Mouse (Mus musculus) fat pad, adult 2 months (tissue): ENCODE results near the gene Cwh43.

Experiments used
- DNase-seq: peaks from one replicate; pipeline ENCODE4 v3.0.0-alpha.2; 2011; ENCODE audit warnings: low read depth, low spot score; ENCODE audit errors: extremely low read depth

The Cwh43 gene

GRCm38 (mm10) chr5:73405981-73406722 lies at the start of gene Cwh43:
TSS of gene Cwh43 (plus strand) at chr5:73406075.
- no peak for DNase-seq

GRCm38 (mm10) chr5:73359134-73359751 lies 46.6 kb upstream of the Cwh43 start:
- no peak for DNase-seq

GRCm38 (mm10) chr5:73359752-73360141 lies 46.1 kb upstream of the Cwh43 start:
- DNase-seq: no peak

GRCm38 (mm10) chr5:73360240-73360639 lies 45.6 kb upstream of the Cwh43 start:
- DNase-seq: no peak

- DNase-seq: no peak
These were observed 43.5 kb upstream of the Cwh43 start for GRCm38 (mm10) chr5:73362338-73362737.

GRCm38 (mm10) chr5:73362791-73363190 lies 43.1 kb upstream of the Cwh43 start:
- DNase-seq: no peak

- no peak for DNase-seq
These were observed 41.6 kb upstream of the Cwh43 start for GRCm38 (mm10) chr5:73364107-73364864.

- no peak for DNase-seq
These were observed 38.0 kb upstream of the Cwh43 start for GRCm38 (mm10) chr5:73367906-73368305.

- DNase-seq: no peak
These were observed 36.9 kb upstream of the Cwh43 start for GRCm38 (mm10) chr5:73368845-73369447.

- DNase-seq: no peak
These were observed 36.1 kb upstream of the Cwh43 start for GRCm38 (mm10) chr5:73369731-73370130.

- no peak for DNase-seq
These were observed 33.3 kb upstream of the Cwh43 start for GRCm38 (mm10) chr5:73372601-73373000.

GRCm38 (mm10) chr5:73373184-73373583 lies 32.7 kb upstream of the Cwh43 start:
- no peak for DNase-seq

GRCm38 (mm10) chr5:73376041-73376440 lies 29.8 kb upstream of the Cwh43 start:
- no peak for DNase-seq

- DNase-seq: no peak
These were observed 29.4 kb upstream of the Cwh43 start for GRCm38 (mm10) chr5:73376491-73376890.

- DNase-seq: no peak
These were observed 26.0 kb upstream of the Cwh43 start for GRCm38 (mm10) chr5:73379908-73380307.

GRCm38 (mm10) chr5:73380829-73381228 lies 25.0 kb upstream of the Cwh43 start:
- DNase-seq: no peak

GRCm38 (mm10) chr5:73381510-73381909 lies 24.4 kb upstream of the Cwh43 start:
- no peak for DNase-seq

GRCm38 (mm10) chr5:73381976-73382540 lies 23.8 kb upstream of the Cwh43 start:
- DNase-seq: no peak

- no peak for DNase-seq
These were observed 22.9 kb upstream of the Cwh43 start for GRCm38 (mm10) chr5:73382737-73383646.

GRCm38 (mm10) chr5:73383647-73383970 lies 22.3 kb upstream of the Cwh43 start:
- DNase-seq: no peak
